Mouse (Mus musculus) ES-E14 (cell line): ENCODE measurements around the gene AC129217.1.

Experiments
- MAFK ChIP-seq: IDR thresholded peaks from 2 replicates; pipeline ENCODE4 v1.6.1; 2014; ENCODE audit warnings: mild to moderate bottlenecking, low read depth, low read length, inconsistent platforms; ENCODE audit not compliant: insufficient read depth
- ZC3H11A ChIP-seq: IDR thresholded peaks from 2 replicates; pipeline ENCODE4 v1.6.1; 2012; ENCODE audit warnings: low read depth, mild to moderate bottlenecking, inconsistent platforms, low read length, borderline replicate concordance
- ZNF384 ChIP-seq: IDR thresholded peaks from 2 replicates; pipeline ENCODE4 v1.6.1; 2012; ENCODE audit warnings: low read depth, low read length, inconsistent platforms

DNA sequence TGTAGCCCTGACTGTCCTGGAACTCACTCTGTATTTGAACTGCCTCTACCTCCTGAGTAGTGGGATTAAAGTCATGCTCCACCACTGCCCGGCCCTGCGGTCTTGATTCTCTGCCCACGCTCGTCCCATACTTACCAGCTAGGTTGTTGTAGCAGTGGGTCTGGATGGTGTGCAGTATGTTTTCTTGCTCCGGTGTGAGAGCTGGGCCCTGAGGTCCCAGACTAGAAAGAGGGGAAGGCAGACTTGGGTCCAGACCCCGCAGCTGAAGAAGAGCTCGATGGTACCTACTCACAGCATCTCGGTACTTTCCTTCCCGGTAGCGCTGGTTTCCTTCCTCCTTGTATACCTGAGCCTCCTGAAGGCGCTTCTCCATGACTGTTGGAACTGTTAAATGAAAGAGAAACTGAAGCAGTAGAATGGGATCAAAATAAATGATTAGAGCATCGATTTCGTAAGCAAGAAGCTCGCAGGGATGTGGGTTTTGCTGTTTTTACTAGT lies 11.2 kb upstream of the AC129217.1 start:
- no peak for TF ChIP-seq MAFK
- no peak for TF ChIP-seq ZNF384
- no peak for TF ChIP-seq ZC3H11A
